Mouse (Mus musculus) hindbrain, embryonic 16.5 days (tissue): ENCODE measurements around the gene Gm36210. TPM values are rescaled to one million over a fixed set of nuclear protein-coding genes. Genes with fewer than 3 reads are reported as not detected.
A peak's percentile ranks its signal among the peaks of the same experiment; 100 is the strongest.

ENCODE experiments used
- ATAC-seq: fragments of 200-750 bp; cut with Nextera tagmentation; 2 replicates; pipeline ENCODE4 v1.8.0; 2017; ENCODE audit warnings: moderate TSS enrichment, moderate library complexity
- H3K27ac ChIP-seq: fragments of 300-500 bp; sonication (generic); 2 replicates; pipeline ENCODE4 v1.5.1; 2014; ENCODE audit warnings: low read depth, mild to moderate bottlenecking, control low read depth, low read length, moderate library complexity
- H3K27me3 ChIP-seq: fragments of 300-500 bp; sonication (generic); replicated peaks from 2 replicates; pipeline ENCODE4 v1.6.1; 2014; ENCODE audit warnings: low read length; ENCODE audit not compliant: control insufficient read depth, insufficient read depth
- H3K36me3 ChIP-seq: fragments of 300-500 bp; sonication (generic); 2 replicates; pipeline ENCODE4 v1.6.1; 2014; ENCODE audit warnings: mild to moderate bottlenecking, low read length, moderate library complexity, mixed read lengths; ENCODE audit not compliant: control insufficient read depth, insufficient read depth
- H3K4me1 ChIP-seq: fragments of 300-500 bp; sonication (generic); 2 replicates; pipeline ENCODE4 v1.6.1; 2014; ENCODE audit warnings: low read depth, low read length; ENCODE audit not compliant: control insufficient read depth, insufficient read depth
- H3K4me2 ChIP-seq: fragments of 300-500 bp; sonication (generic); 2 replicates; pipeline ENCODE4 v1.6.1; 2014; ENCODE audit warnings: mild to moderate bottlenecking, low read length, control low read depth, moderate library complexity
- H3K4me3 ChIP-seq: fragments of 300-500 bp; sonication (generic); 2 replicates; pipeline ENCODE4 v1.5.1; 2014; ENCODE audit warnings: mild to moderate bottlenecking, low read length, control low read depth, moderate library complexity
- H3K9ac ChIP-seq: fragments of 300-500 bp; sonication (generic); 2 replicates; pipeline ENCODE4 v1.6.1; 2014; ENCODE audit warnings: low read depth, mild to moderate bottlenecking, control low read depth, low read length, moderate library complexity
- H3K9me3 ChIP-seq: fragments of 300-500 bp; sonication (generic); 2 replicates; pipeline ENCODE4 v1.6.1; 2014; ENCODE audit warnings: mild to moderate bottlenecking, low read length, moderate library complexity; ENCODE audit not compliant: control insufficient read depth
- WGBS: fragments of 180-500 bp; shearing (Covaris S2); extraction: QIAGEN DNeasy Blood & Tissue Kit; methylation state at CpG from one replicate; pipeline ENCODE4 v1.1.7; 2014; 5-methylcytosine and 5-hydroxymethylcytosine counted together
- polyA plus RNA-seq: library from polyadenylated mRNA; unstranded; fragments of >200 nt; fragmentation: Nextera tagmentation; extraction: Ambion mirVana; gene quantifications from 2 replicates; pipeline ENCODE4 v1.2.1, GENCODE M21; 2015

Gm36210 gene
- polyA plus RNA-seq, 1 experiment from 2014 or later: 0.48 TPM

DNA sequence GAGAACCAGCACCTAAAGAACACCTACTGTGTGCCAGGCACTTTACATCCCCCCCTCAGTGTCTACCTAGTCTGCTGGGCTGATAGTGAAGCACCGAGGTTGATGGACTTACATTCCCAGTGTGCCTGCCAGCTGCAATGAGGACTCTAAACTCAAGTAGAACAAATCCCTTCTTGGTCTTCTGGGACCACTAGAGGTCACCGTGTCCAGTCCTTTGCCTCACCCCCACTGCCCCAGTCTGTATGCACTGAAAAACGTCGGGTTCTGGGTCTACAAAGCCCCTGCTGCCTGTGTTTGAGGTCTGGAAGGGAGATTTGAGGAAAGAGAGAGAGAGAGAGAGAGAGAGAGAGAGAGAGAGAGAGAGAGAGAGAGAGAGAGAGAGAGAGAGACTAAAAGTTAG is 18.2 kb upstream of the Gm36210 start:
- WGBS: 4% methylated on average over 4 of the region's 4 CpGs
- no peak for ATAC-seq
- Histone ChIP-seq H3K27me3 (no peaks in the 10 kb centered on the region), H3K4me3 (peak overlapping the region; percentile 42), H3K27ac (peak overlapping the region; percentile 94), H3K9me3 (no peaks in the 10 kb centered on the region), H3K36me3 (peaks cover 15% of the 10 kb centered on the region), H3K4me1 (peaks cover 38% of the 10 kb centered on the region), H3K9ac (peak overlapping the region; percentile 76), H3K4me2 (peak overlapping the region; percentile 85)

DNA sequence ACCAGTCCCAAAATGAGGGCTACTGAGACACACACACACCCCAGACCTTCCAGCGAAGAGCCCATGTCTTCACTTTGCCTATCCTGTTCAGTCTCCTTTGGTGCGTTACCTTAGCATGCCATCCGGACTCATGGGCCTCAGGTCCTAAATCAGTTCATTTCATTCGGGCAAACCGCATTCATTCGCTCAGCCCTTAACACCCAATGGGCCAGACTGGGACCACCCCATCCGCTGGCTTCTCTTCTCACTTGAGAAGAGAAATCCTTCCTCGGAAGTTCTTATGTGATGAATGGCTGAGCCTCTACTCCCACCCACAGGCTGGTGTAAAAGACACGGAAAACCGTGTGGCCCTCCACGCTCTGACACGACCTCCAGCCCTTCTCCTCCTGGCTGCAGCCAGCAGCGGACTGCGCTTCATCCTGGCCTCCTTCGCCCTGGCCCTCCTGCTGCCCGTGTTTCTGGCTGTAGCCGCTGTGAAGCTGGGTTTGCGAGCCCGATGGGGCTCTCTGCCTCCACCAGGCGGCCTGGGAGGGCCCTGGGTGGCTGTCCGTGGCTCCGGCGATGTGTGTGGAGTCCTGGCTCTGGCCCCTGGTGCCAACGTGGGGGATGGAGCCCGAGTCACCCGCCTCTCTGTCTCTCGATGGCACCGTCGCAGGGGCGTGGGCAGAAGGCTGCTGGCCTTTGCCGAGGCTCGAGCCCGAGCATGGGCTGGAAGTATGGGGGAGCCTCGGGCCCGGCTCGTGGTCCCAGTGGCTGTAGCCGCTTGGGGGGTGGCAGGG is 17.5 kb upstream of the Gm36210 start:
- peaks cover 21% of the 10 kb centered on the region for H3K36me3 ChIP-seq
- no peaks in the 10 kb centered on the region for H3K9me3 ChIP-seq
- H3K4me3 ChIP-seq: peak overlapping the region; percentile 42
- peak overlapping the region; percentile 76 for H3K9ac ChIP-seq
- H3K27me3 ChIP-seq: no peaks in the 10 kb centered on the region
- peak overlapping the region; percentile 94 for H3K27ac ChIP-seq
- H3K4me1 ChIP-seq: peaks cover 38% of the 10 kb centered on the region
- H3K4me2 ChIP-seq: peak overlapping the region; percentile 85
- peak; percentile 10 for ATAC-seq
- WGBS: 4% methylated on average over 37 of the region's 37 CpGs

DNA sequence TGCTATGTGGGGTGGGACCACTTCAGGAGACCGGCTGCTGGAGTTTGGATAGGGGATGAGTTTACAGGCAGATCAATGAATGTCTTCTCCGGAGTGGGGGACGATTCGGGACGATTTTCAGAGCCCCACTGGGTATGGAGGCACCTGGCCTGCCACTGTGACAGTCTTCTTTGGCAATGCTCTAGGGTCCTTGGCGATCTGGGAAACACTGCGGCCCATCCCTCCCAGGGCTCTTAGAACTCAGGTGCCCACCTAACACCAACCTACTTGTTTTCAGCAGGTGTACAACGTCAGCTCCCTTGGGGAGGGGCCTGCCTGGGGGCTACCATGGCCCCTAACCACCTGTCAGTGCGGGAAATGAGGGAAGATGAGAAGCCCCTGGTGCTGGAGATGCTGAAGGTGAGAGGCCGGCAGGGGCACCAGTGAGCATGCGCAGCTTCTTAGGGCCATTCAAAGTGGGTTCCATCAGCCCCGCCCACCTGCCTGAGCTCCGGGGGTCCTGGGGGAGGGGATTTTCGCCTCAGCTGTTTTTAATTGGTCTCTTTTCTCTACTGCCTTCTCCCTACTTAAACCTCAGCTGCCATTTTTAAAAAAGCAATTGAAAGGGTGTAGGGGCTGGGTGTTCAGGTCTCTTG is 16.7 kb upstream of the Gm36210 start:
- Histone ChIP-seq H3K27me3 (no peaks in the 10 kb centered on the region), H3K9ac (peak overlapping the region; percentile 76), H3K4me2 (peak overlapping the region; percentile 85), H3K4me3 (peak overlapping the region; percentile 42), H3K27ac (peak overlapping the region; percentile 94), H3K9me3 (no peaks in the 10 kb centered on the region), H3K36me3 (peaks cover 24% of the 10 kb centered on the region), H3K4me1 (peaks cover 38% of the 10 kb centered on the region)
- peak; percentile 59 for ATAC-seq
- under 1% methylated on average over 14 of the region's 14 CpGs for WGBS

DNA sequence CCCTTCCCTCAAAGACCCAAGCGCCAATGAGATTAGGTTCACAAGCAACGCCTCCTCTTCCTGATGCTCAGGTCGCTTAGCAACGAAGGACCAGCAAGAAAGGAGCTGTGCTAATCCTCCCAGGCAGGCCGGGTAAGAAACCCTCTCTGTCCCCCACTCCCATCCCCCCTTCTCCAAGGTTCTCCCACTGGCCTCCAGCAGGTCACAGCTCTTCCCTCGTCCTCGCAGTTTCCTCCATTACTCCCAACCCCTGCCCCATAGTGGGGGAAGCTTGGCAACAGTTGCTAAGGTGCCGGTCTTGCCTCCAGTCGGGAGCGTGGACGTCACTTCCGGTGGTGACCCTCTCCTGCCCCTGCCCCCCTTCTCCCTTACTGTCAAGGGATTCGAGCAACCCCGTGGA is 16.2 kb upstream of the Gm36210 start:
- Histone ChIP-seq H3K9me3 (no peaks in the 10 kb centered on the region), H3K4me2 (peak overlapping the region; percentile 85), H3K36me3 (peaks cover 24% of the 10 kb centered on the region), H3K9ac (peak overlapping the region; percentile 64), H3K4me1 (peaks cover 38% of the 10 kb centered on the region), H3K27ac (peak overlapping the region; percentile 94), H3K27me3 (no peaks in the 10 kb centered on the region), H3K4me3 (peak overlapping the region; percentile 42)
- WGBS: under 1% methylated on average over 12 of the region's 14 CpGs
- peak; percentile 81 for ATAC-seq

DNA sequence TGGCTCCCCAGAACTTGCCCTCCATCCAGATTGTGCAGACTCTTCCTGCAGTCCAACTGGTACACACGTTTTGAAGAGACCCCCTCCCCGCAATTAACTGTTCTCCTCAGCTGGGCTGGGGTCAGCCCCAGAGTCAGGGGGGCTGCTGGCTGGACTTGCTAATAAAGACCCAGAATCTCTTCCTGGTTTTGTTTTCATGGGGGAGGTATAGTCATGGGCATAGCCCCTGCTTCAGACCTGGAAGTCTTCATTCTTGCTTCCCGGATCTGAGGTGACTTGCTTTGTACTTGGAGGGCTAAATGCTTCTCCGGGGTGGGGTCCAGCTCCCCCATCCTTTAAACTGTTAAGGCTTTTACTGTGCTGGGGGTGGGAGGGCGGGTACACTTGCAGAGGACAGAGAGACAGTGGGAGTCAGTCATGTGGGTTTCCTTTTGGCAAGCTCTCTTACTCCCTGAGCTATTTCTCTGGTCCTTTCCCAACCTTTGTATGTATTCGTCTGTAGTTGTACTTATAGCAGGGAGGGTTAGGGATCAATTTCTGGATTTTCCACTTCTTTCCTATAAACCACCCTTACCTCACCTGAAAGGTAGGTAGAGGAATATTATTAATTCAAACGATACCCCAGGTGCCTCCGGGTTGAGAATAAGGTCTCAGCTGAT is 15.6 kb upstream of the Gm36210 start, which contains the start of gene Nat14:
Gene Nat14 (plus strand): TSS at position 205 of the 659 bp plus-strand sequence.
- Histone ChIP-seq H3K9ac (peak within 1 kb of the TSS; percentile 64), H3K27me3 (no peaks in the 10 kb centered on the region), H3K36me3 (peaks cover 24% of the 10 kb centered on the region), H3K4me3 (peak within 1 kb of the TSS; percentile 42), H3K4me1 (peaks cover 42% of the 10 kb centered on the region), H3K9me3 (no peaks in the 10 kb centered on the region), H3K27ac (peak within 1 kb of the TSS; percentile 94), H3K4me2 (peak within 1 kb of the TSS; percentile 85)
- no peak; the same call in 1 of the 2 replicates for ATAC-seq
- WGBS: 25% methylated on average over 8 of the region's 8 CpGs

DNA sequence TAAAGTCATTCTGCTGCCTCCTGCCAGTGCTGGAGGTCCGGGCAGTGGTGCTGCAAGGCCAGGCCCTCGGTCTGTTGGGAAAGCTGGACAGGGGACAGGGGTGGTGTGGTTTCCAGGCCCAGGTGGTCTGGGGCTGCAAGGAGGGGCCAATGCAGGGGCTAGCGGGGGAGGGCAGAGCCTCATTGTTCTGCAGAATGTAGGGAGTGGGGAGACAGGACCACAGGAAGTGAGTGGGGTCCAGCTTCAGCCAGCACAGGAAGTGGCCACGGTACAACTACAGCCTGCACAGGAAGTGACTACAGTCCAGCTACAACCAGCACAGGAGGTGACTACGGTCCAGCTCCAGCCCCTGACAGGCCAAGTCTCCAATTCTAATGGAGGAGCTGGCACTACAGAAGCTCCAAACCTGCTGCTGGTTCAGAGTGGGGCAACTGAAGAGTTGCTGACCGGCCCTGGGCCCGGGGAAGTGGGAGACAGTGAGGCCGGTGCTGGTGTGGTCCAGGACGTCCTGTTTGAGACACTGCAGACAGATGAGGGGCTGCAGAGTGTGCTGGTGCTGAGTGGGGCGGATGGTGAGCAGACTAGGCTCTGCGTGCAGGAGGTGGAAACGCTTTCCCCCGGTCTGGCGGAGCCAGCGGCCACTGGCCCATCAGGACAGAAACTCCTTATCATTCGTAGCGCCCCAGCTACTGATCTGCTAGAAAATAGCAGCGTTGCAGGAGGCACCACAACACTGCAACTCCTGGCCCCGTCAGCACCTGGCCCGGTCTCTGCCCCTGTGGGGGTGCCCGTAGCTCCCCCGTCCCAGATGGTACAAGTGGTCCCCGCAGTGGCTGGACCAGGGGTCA is 14.9 kb upstream of the Gm36210 start:
- peak overlapping the region; percentile 41 for H3K9ac ChIP-seq
- H3K27ac ChIP-seq: peak overlapping the region; percentile 94
- ATAC-seq: no peak
- no peaks in the 10 kb centered on the region for H3K9me3 ChIP-seq
- H3K4me3 ChIP-seq: no peak overlapping the region
- WGBS: 59% methylated on average over 22 of the region's 23 CpGs
- H3K27me3 ChIP-seq: no peaks in the 10 kb centered on the region
- H3K36me3 ChIP-seq: peaks cover 24% of the 10 kb centered on the region
- H3K4me1 ChIP-seq: peaks cover 49% of the 10 kb centered on the region
- H3K4me2 ChIP-seq: peak overlapping the region; percentile 85

DNA sequence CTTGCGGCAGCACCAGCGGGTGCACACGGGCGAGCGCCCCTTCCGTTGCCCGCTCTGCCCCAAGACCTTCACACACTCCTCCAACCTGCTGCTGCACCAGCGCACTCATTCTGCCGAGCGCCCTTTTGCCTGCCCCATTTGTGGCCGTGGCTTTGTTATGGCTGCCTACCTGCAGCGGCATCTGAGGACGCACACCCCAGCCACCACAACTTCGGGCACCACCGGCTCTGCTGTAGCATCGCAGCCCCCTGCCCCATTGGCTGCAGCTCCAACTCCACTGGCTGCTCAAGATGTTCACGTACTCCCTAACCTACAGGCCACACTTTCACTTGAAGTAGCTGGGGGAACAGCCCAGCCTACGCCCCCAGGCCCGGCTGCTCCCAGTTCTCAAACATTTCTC is 14.2 kb upstream of the Gm36210 start:
- peaks cover 48% of the 10 kb centered on the region for H3K4me1 ChIP-seq
- H3K27me3 ChIP-seq: no peaks in the 10 kb centered on the region
- peak overlapping the region; percentile 41; the same call in 1 of the 2 replicates for H3K9ac ChIP-seq
- no peaks in the 10 kb centered on the region for H3K9me3 ChIP-seq
- no peak for ATAC-seq
- no peak overlapping the region for H3K4me2 ChIP-seq
- peak overlapping the region; percentile 94; the same call in 1 of the 2 replicates for H3K27ac ChIP-seq
- WGBS: 93% methylated on average over 19 of the region's 19 CpGs
- no peak overlapping the region for H3K4me3 ChIP-seq
- H3K36me3 ChIP-seq: peaks cover 24% of the 10 kb centered on the region

DNA sequence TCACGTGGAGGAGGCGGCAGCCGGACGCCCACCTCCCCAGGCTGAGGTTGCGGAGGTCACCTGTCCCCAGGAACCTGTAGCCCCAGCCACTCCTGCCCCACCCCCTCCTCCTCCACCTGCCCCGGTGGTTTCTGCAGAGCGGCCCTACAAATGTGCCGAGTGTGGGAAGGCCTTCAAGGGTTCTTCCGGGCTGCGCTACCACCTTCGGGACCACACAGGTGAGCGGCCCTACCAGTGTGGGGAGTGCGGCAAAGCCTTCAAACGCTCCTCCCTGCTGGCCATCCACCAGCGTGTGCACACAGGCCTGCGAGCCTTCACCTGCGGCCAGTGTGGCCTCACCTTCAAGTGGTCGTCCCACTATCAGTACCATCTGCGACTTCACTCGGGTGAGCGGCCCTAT is 13.7 kb upstream of the Gm36210 start:
- Histone ChIP-seq H3K4me3 (no peak overlapping the region; the same call in 1 of the 2 replicates), H3K4me1 (peaks cover 45% of the 10 kb centered on the region)
- 92% methylated on average over 21 of the region's 21 CpGs for WGBS

More for the DNA sequence above, 13.7 kb upstream of the Gm36210 start:
- H3K9ac ChIP-seq: no peak overlapping the region
- ATAC-seq: no peak
- H3K27me3 ChIP-seq: no peaks in the 10 kb centered on the region
- no peak overlapping the region for H3K27ac ChIP-seq
- peaks cover 24% of the 10 kb centered on the region for H3K36me3 ChIP-seq
- no peak overlapping the region for H3K4me2 ChIP-seq
- H3K9me3 ChIP-seq: no peaks in the 10 kb centered on the region
